Mouse (Mus musculus): ENCODE measurements at regions not wholly inside any gene's neighbourhood (a gene's known extent, or its start where the extent isn't known, plus 50 kb on each side); places are given as distances from the start of the nearest gene placed in this dataset.

- peaks cover 14% of the 10 kb centered on the region for H3K4me1 ChIP-seq (ENCODE audit: control insufficient read depth, insufficient read depth, low read length)
- ATAC-seq: 0 out of 2 replicates have a peak, but pooled peaks have one; percentile 28
- no peaks in the 10 kb centered on the region for H3K36me3 ChIP-seq (ENCODE audit: control insufficient read depth, insufficient read depth, low read length)
- no peak overlapping the region for H3K4me2 ChIP-seq (ENCODE audit: low read length)
- H3K9me3 ChIP-seq (replicated peaks; ENCODE audit: control insufficient read depth, low read length, poor library complexity, severe bottlenecking): no peaks in the 10 kb centered on the region
- no peaks in the 10 kb centered on the region for H3K27me3 ChIP-seq (ENCODE audit: control insufficient read depth, insufficient read depth, low read depth, low read length)
- peak overlapping the region; percentile 38; the same call in 1 of the 2 replicates for H3K27ac ChIP-seq (ENCODE audit: low read length)
- WGBS: 35% methylated on average over 14 of the region's 14 CpGs
- H3K9ac ChIP-seq (ENCODE audit: low read depth, low read length): no peak overlapping the region
- H3K4me3 ChIP-seq (ENCODE audit: low read depth, low read length): no peak overlapping the region
These were observed 230.7 kb downstream of the Prex1 start for GRCm38 (mm10) chr2:166482720-166483616.

- 91% methylated on average over 7 of the region's 7 CpGs for WGBS
- no peak overlapping the region for H3K4me3 ChIP-seq (ENCODE audit: low read depth, low read length)
- H3K4me2 ChIP-seq (ENCODE audit: low read length): no peak overlapping the region
- H3K9me3 ChIP-seq (replicated peaks; ENCODE audit: control insufficient read depth, low read length, poor library complexity, severe bottlenecking): no peaks in the 10 kb centered on the region
- no peaks in the 10 kb centered on the region for H3K36me3 ChIP-seq (ENCODE audit: control insufficient read depth, insufficient read depth, low read length)
- peaks cover 6% of the 10 kb centered on the region for H3K4me1 ChIP-seq (ENCODE audit: control insufficient read depth, insufficient read depth, low read length)
- no peaks in the 10 kb centered on the region for H3K27me3 ChIP-seq (ENCODE audit: control insufficient read depth, insufficient read depth, low read depth, low read length)
- H3K27ac ChIP-seq (ENCODE audit: low read length): no peak overlapping the region
- ATAC-seq: no peak
- no peak overlapping the region for H3K9ac ChIP-seq (ENCODE audit: low read depth, low read length)
These were observed 231.9 kb downstream of the Prex1 start for GRCm38 (mm10) chr2:166481774-166482173.

- whole genome bisulfite sequencing: 92% methylated on average over 6 of the region's 6 CpGs
- Histone ChIP-seq H3K4me1 (ENCODE audit: control insufficient read depth, insufficient read depth, low read length) (peaks cover 6% of the 10 kb centered on the region), H3K4me2 (ENCODE audit: low read length) (no peak overlapping the region), H3K36me3 (ENCODE audit: control insufficient read depth, insufficient read depth, low read length) (no peaks in the 10 kb centered on the region), H3K27me3 (ENCODE audit: control insufficient read depth, insufficient read depth, low read depth, low read length) (no peaks in the 10 kb centered on the region), H3K9me3 (replicated peaks; ENCODE audit: control insufficient read depth, low read length, poor library complexity, severe bottlenecking) (no peaks in the 10 kb centered on the region), H3K9ac (ENCODE audit: low read depth, low read length) (no peak overlapping the region), H3K4me3 (ENCODE audit: low read depth, low read length) (no peak overlapping the region), H3K27ac (ENCODE audit: low read length) (no peak overlapping the region)
- no peak for ATAC-seq
These were observed 232.3 kb downstream of the Prex1 start for GRCm38 (mm10) chr2:166481362-166481761.

- Histone ChIP-seq H3K9me3 (replicated peaks; ENCODE audit: control insufficient read depth, low read length, poor library complexity, severe bottlenecking) (no peaks in the 10 kb centered on the region), H3K9ac (ENCODE audit: low read depth, low read length) (no peak overlapping the region), H3K27me3 (ENCODE audit: control insufficient read depth, insufficient read depth, low read depth, low read length) (no peaks in the 10 kb centered on the region), H3K4me1 (ENCODE audit: control insufficient read depth, insufficient read depth, low read length) (peaks cover 6% of the 10 kb centered on the region), H3K27ac (ENCODE audit: low read length) (no peak overlapping the region), H3K4me2 (ENCODE audit: low read length) (no peak overlapping the region), H3K36me3 (ENCODE audit: control insufficient read depth, insufficient read depth, low read length) (no peaks in the 10 kb centered on the region), H3K4me3 (ENCODE audit: low read depth, low read length) (no peak overlapping the region)
- ATAC-seq: no peak; the same call in 1 of the 2 replicates
- 58% methylated on average over 5 of the region's 5 CpGs for WGBS
These were observed 232.7 kb downstream of the Prex1 start for GRCm38 (mm10) chr2:166480883-166481282.

GRCm38 (mm10) chr2:166476953-166477352 lies 236.7 kb downstream of the Prex1 start:
- H3K27ac ChIP-seq (ENCODE audit: low read length): no peak overlapping the region
- H3K4me3 ChIP-seq (ENCODE audit: low read depth, low read length): no peak overlapping the region
- 89% methylated on average over 6 of the region's 6 CpGs for WGBS
- H3K36me3 ChIP-seq (ENCODE audit: control insufficient read depth, insufficient read depth, low read length): no peaks in the 10 kb centered on the region
- H3K9me3 ChIP-seq (replicated peaks; ENCODE audit: control insufficient read depth, low read length, poor library complexity, severe bottlenecking): no peaks in the 10 kb centered on the region
- H3K9ac ChIP-seq (ENCODE audit: low read depth, low read length): no peak overlapping the region
- H3K4me1 ChIP-seq (ENCODE audit: control insufficient read depth, insufficient read depth, low read length): peaks cover 10% of the 10 kb centered on the region; the same call in 1 of the 2 replicates
- no peak overlapping the region for H3K4me2 ChIP-seq (ENCODE audit: low read length)
- no peak for ATAC-seq
- no peaks in the 10 kb centered on the region for H3K27me3 ChIP-seq (ENCODE audit: control insufficient read depth, insufficient read depth, low read depth, low read length)

- Histone ChIP-seq H3K4me2 (ENCODE audit: low read length) (no peak overlapping the region), H3K9me3 (replicated peaks; ENCODE audit: control insufficient read depth, low read length, poor library complexity, severe bottlenecking) (no peaks in the 10 kb centered on the region), H3K9ac (ENCODE audit: low read depth, low read length) (no peak overlapping the region), H3K27me3 (ENCODE audit: control insufficient read depth, insufficient read depth, low read depth, low read length) (no peaks in the 10 kb centered on the region), H3K4me3 (ENCODE audit: low read depth, low read length) (no peak overlapping the region), H3K4me1 (ENCODE audit: control insufficient read depth, insufficient read depth, low read length) (peaks cover 15% of the 10 kb centered on the region), H3K36me3 (ENCODE audit: control insufficient read depth, insufficient read depth, low read length) (no peaks in the 10 kb centered on the region), H3K27ac (ENCODE audit: low read length) (no peak overlapping the region)
- WGBS: 75% methylated on average over 4 of the region's 4 CpGs
- ATAC-seq: no peak
These were observed 238.0 kb downstream of the Prex1 start for GRCm38 (mm10) chr2:166475624-166476023.

GRCm38 (mm10) chr2:166474601-166475000 lies 239.0 kb downstream of the Prex1 start:
- Histone ChIP-seq H3K9me3 (replicated peaks; ENCODE audit: control insufficient read depth, low read length, poor library complexity, severe bottlenecking) (no peaks in the 10 kb centered on the region), H3K27me3 (ENCODE audit: control insufficient read depth, insufficient read depth, low read depth, low read length) (no peaks in the 10 kb centered on the region), H3K4me1 (ENCODE audit: control insufficient read depth, insufficient read depth, low read length) (peaks cover 15% of the 10 kb centered on the region), H3K9ac (ENCODE audit: low read depth, low read length) (no peak overlapping the region), H3K4me3 (ENCODE audit: low read depth, low read length) (no peak overlapping the region), H3K36me3 (ENCODE audit: control insufficient read depth, insufficient read depth, low read length) (no peaks in the 10 kb centered on the region), H3K4me2 (ENCODE audit: low read length) (no peak overlapping the region), H3K27ac (ENCODE audit: low read length) (peak overlapping the region; percentile 11; the same call in 1 of the 2 replicates)
- 39% methylated on average over 12 of the region's 12 CpGs for WGBS
- ATAC-seq: no peak

GRCm38 (mm10) chr2:166471257-166471753 lies 242.3 kb downstream of the Prex1 start:
- peak overlapping the region; percentile 8; the same call in 1 of the 2 replicates for H3K27ac ChIP-seq (ENCODE audit: low read length)

GRCm38 (mm10) chr2:166469046-166469593 lies 244.5 kb downstream of the Prex1 start:
- no peak overlapping the region for H3K4me2 ChIP-seq (ENCODE audit: low read length)
- 83% methylated on average over 9 of the region's 9 CpGs for WGBS

More at GRCm38 (mm10) chr2:166471257-166471753, 242.3 kb downstream of the Prex1 start:
- no peaks in the 10 kb centered on the region for H3K9me3 ChIP-seq (replicated peaks; ENCODE audit: control insufficient read depth, low read length, poor library complexity, severe bottlenecking)
- H3K36me3 ChIP-seq (ENCODE audit: control insufficient read depth, insufficient read depth, low read length): no peaks in the 10 kb centered on the region
- ATAC-seq: peak; percentile 67
- no peak overlapping the region for H3K9ac ChIP-seq (ENCODE audit: low read depth, low read length)
- H3K4me2 ChIP-seq (ENCODE audit: low read length): no peak overlapping the region
- H3K27me3 ChIP-seq (ENCODE audit: control insufficient read depth, insufficient read depth, low read depth, low read length): no peaks in the 10 kb centered on the region
- H3K4me3 ChIP-seq (ENCODE audit: low read depth, low read length): no peak overlapping the region
- peaks cover 15% of the 10 kb centered on the region for H3K4me1 ChIP-seq (ENCODE audit: control insufficient read depth, insufficient read depth, low read length)
- 47% methylated on average over 6 of the region's 6 CpGs for WGBS

More at GRCm38 (mm10) chr2:166469046-166469593, 244.5 kb downstream of the Prex1 start:
- Histone ChIP-seq H3K27ac (ENCODE audit: low read length) (no peak overlapping the region), H3K9me3 (replicated peaks; ENCODE audit: control insufficient read depth, low read length, poor library complexity, severe bottlenecking) (no peaks in the 10 kb centered on the region), H3K36me3 (ENCODE audit: control insufficient read depth, insufficient read depth, low read length) (no peaks in the 10 kb centered on the region), H3K27me3 (ENCODE audit: control insufficient read depth, insufficient read depth, low read depth, low read length) (no peaks in the 10 kb centered on the region), H3K4me1 (ENCODE audit: control insufficient read depth, insufficient read depth, low read length) (peaks cover 5% of the 10 kb centered on the region), H3K9ac (ENCODE audit: low read depth, low read length) (no peak overlapping the region), H3K4me3 (ENCODE audit: low read depth, low read length) (no peak overlapping the region)
- ATAC-seq: no peak

Measured in midbrain, embryonic 16.5 days (tissue).